Mouse (Mus musculus): ENCODE measurements around the gene Rin1. TPM values are rescaled to one million over a fixed set of nuclear protein-coding genes. Genes with fewer than 3 reads are reported as not detected.

The Rin1 gene
- polyA plus RNA-seq, 2 experiments = 2.6 to 4.9 TPM

GRCm38 (mm10) chr19:5057876-5058775 lies 7.8 kb downstream of the Rin1 start:
- no peak overlapping the region for H3K4me2 ChIP-seq (replicated peaks; ENCODE audit: low read depth, low read length, severe bottlenecking)
- peaks cover 33% of the 10 kb centered on the region for H3K4me1 ChIP-seq (ENCODE audit: control insufficient read depth, insufficient read depth, low read length)
- DNase-seq (ENCODE audit: low spot score) (no peak), ATAC-seq (ENCODE audit: low FRiP score, low read depth) (no peak)
- no peaks in the 10 kb centered on the region for H3K9me3 ChIP-seq (ENCODE audit: control insufficient read depth, low read length)
- H3K36me3 ChIP-seq (ENCODE audit: control insufficient read depth, insufficient read depth, low read length) = no peaks in the 10 kb centered on the region
- 26% methylated on average over 16 of the region's 16 CpGs for WGBS
- no peak overlapping the region for H3K4me3 ChIP-seq (replicated peaks; ENCODE audit: low read length)
- no peak for TF ChIP-seq POLR2A (IDR thresholded peaks at IDR 0.05; ENCODE audit: borderline replicate concordance, extremely low read depth, insufficient read depth, insufficient read length)
- no peak overlapping the region for H3K27ac ChIP-seq (replicated peaks; ENCODE audit: low read depth, low read length)
- H3K9ac ChIP-seq (ENCODE audit: low read depth, low read length, severe bottlenecking) = 0 out of 2 replicates have a peak overlapping the region, but pooled peaks have one; percentile 16
- peaks cover 5% of the 10 kb centered on the region; the same call in 1 of the 2 replicates for H3K27me3 ChIP-seq (ENCODE audit: control insufficient read depth, insufficient read depth, low read length)

DNA sequence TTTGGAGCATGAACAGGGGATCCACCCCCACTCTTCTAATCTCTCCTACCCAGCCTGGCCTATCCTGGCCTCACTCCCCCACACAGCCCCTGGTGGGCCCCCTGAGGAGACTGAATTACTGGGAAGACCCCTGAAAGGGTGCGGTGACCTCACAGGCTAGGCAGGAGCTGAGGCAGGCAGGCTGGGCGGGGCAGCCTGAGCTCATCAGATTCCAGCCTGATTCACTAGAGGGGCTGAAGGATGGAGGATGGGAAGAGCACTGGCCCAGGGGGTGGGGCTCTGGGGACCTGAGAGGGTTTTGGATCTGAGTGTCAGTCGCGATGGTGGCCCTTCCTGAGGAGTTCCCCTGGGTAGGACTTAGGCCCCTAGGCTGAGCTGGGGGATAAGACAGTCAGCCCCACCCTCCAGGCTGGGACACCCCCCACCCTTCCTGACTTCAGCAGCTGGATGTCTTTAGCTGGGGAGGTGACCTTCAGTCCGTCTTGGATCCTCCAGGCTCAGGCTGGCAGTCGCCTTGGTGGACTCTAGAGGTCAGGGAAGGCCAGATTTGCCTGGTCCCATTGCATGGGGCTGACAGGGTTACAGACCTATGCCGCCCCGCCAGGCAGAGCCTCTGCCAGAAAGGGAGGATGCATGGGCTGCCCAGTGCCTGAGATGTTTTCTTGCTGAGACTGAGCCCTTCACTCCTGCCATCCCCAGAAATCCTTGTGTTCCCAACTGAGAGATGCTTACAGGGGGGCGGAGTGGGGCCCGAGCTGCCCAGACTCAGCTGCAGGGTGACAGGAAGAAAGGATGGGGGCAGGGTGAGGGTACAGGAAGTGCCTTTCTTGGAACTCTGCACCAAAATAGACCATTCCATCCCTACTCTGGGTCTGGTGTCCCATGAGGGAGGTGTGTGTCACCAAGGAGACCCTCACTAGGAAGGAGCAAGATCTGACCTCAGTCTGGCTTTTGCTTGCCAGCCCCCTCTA lies 8.8 kb downstream of the Rin1 start:
- Histone ChIP-seq H3K4me1 (ENCODE audit: control insufficient read depth, insufficient read depth, low read length) (peaks cover 33% of the 10 kb centered on the region), H3K4me3 (replicated peaks; ENCODE audit: low read length) (no peak overlapping the region), H3K4me2 (replicated peaks; ENCODE audit: low read depth, low read length, severe bottlenecking) (no peak overlapping the region), H3K36me3 (ENCODE audit: control insufficient read depth, insufficient read depth, low read length) (no peaks in the 10 kb centered on the region), H3K27me3 (ENCODE audit: control insufficient read depth, insufficient read depth, low read length) (no peaks in the 10 kb centered on the region), H3K27ac (replicated peaks; ENCODE audit: low read depth, low read length) (no peak overlapping the region), H3K9ac (ENCODE audit: low read depth, low read length, severe bottlenecking) (0 out of 2 replicates have a peak overlapping the region, but pooled peaks have one; percentile 16), H3K9me3 (ENCODE audit: control insufficient read depth, low read length) (no peaks in the 10 kb centered on the region)
- WGBS = 22% methylated on average over 10 of the region's 10 CpGs
- DNase-seq (ENCODE audit: low spot score) = no peak
- no peak for ATAC-seq (ENCODE audit: low FRiP score, low read depth)
- no peak for TF ChIP-seq POLR2A (IDR thresholded peaks at IDR 0.05; ENCODE audit: borderline replicate concordance, extremely low read depth, insufficient read depth, insufficient read length)

- peak; percentile 29 for ATAC-seq (ENCODE audit: low FRiP score, low read depth)
Measured at GRCm38 (mm10) chr19:5060365-5061330, 10.4 kb downstream of the Rin1 start.

GRCm38 (mm10) chr19:5062041-5062440 lies 11.8 kb downstream of the Rin1 start:
- H3K4me3 ChIP-seq (replicated peaks; ENCODE audit: low read length) = no peak overlapping the region
- 88% methylated on average over 5 of the region's 5 CpGs for WGBS
- no peak overlapping the region for H3K9ac ChIP-seq (ENCODE audit: low read depth, low read length, severe bottlenecking)
- DNase-seq (ENCODE audit: low spot score) (no peak), ATAC-seq (ENCODE audit: low FRiP score, low read depth) (no peak)
- peaks cover 38% of the 10 kb centered on the region for H3K4me1 ChIP-seq (ENCODE audit: control insufficient read depth, insufficient read depth, low read length)
- H3K36me3 ChIP-seq (ENCODE audit: control insufficient read depth, insufficient read depth, low read length) = no peaks in the 10 kb centered on the region
- H3K4me2 ChIP-seq (replicated peaks; ENCODE audit: low read depth, low read length, severe bottlenecking) = no peak overlapping the region
- H3K27ac ChIP-seq (replicated peaks; ENCODE audit: low read depth, low read length) = no peak overlapping the region
- H3K27me3 ChIP-seq (ENCODE audit: control insufficient read depth, insufficient read depth, low read length) = no peaks in the 10 kb centered on the region
- H3K9me3 ChIP-seq (ENCODE audit: control insufficient read depth, low read length) = no peaks in the 10 kb centered on the region
- TF ChIP-seq POLR2A (IDR thresholded peaks at IDR 0.05; ENCODE audit: borderline replicate concordance, extremely low read depth, insufficient read depth, insufficient read length) = no peak

More at GRCm38 (mm10) chr19:5060365-5061330, 10.4 kb downstream of the Rin1 start:
- no peak overlapping the region for H3K9ac ChIP-seq (ENCODE audit: low read depth, low read length, severe bottlenecking)
- H3K4me3 ChIP-seq (replicated peaks; ENCODE audit: low read length) = no peak overlapping the region
- no peaks in the 10 kb centered on the region for H3K27me3 ChIP-seq (ENCODE audit: control insufficient read depth, insufficient read depth, low read length)
- peaks cover 37% of the 10 kb centered on the region for H3K4me1 ChIP-seq (ENCODE audit: control insufficient read depth, insufficient read depth, low read length)
- no peak for DNase-seq (ENCODE audit: low spot score)
- no peaks in the 10 kb centered on the region for H3K36me3 ChIP-seq (ENCODE audit: control insufficient read depth, insufficient read depth, low read length)
- 31% methylated on average over 5 of the region's 5 CpGs for WGBS
- H3K4me2 ChIP-seq (replicated peaks; ENCODE audit: low read depth, low read length, severe bottlenecking) = no peak overlapping the region
- no peak for TF ChIP-seq POLR2A (IDR thresholded peaks at IDR 0.05; ENCODE audit: borderline replicate concordance, extremely low read depth, insufficient read depth, insufficient read length)
- H3K9me3 ChIP-seq (ENCODE audit: control insufficient read depth, low read length) = no peaks in the 10 kb centered on the region
- 0 out of 2 replicates have a peak overlapping the region, but pooled peaks have one; percentile 38 for H3K27ac ChIP-seq (replicated peaks; ENCODE audit: low read depth, low read length)
